Mouse (Mus musculus): ENCODE results near the gene Mctp2. TPM values are rescaled to one million over a fixed set of nuclear protein-coding genes. Genes with fewer than 3 reads are reported as not detected.

The Mctp2 gene
- polyA plus RNA-seq (2012): 0.32 and 0.37 TPM in 2 replicates

GRCm38 (mm10) chr7:72306382-72306841 lies at the start of gene Mctp2:
Gene Mctp2, minus strand, starts transcription at chr7:72306608.

All from megakaryocyte-erythroid progenitor cell, adult 5 weeks (primary cell).